Mouse (Mus musculus): ENCODE data around the gene Zbtb20. TPM values are rescaled to one million over a fixed set of nuclear protein-coding genes. Genes with fewer than 3 reads are reported as not detected.

Gene Zbtb20
- polyA plus RNA-seq, 1 experiment: 14.7 TPM

DNA sequence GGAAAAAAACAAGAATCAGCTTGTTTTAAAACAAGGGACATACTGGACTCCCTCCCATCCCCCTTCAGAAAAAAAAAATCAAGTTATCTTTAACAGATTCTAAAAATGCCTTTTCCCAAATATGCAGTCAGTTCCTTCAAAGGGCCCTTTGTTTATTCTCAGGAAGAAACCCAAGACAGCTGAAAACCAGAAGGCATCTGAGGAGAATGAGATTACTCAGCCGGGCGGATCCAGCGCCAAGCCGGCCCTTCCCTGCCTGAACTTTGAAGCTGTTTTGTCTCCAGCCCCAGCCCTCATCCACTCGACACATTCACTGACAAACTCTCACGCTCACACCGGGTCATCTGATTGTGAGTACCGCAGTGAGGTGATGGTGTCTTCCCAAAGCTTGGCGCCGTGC, 701.7 kb downstream of the Zbtb20 start:
- Histone ChIP-seq H3K4me1 (ENCODE audit: control insufficient read depth, insufficient read depth, low read length) (peaks cover 39% of the 10 kb centered on the region), H3K4me3 (ENCODE audit: insufficient read depth, low read length) (no peak overlapping the region), H3K27ac (ENCODE audit: insufficient read depth, low read depth, low read length) (no peak overlapping the region)
- no peak for TF ChIP-seq POLR2A (IDR thresholded peaks at IDR 0.05; ENCODE audit: borderline replicate concordance, low read depth, low read length)
- TF ChIP-seq CTCF (IDR thresholded peaks at IDR 0.05; ENCODE audit: low read depth, low read length): no peak

GRCm38 (mm10) chr16:43578351-43578750, 702.7 kb downstream of the Zbtb20 start:
- Histone ChIP-seq H3K4me1 (ENCODE audit: control insufficient read depth, insufficient read depth, low read length) (peaks cover 39% of the 10 kb centered on the region), H3K27ac (ENCODE audit: insufficient read depth, low read depth, low read length) (peak overlapping the region; percentile 64), H3K4me3 (ENCODE audit: insufficient read depth, low read length) (no peak overlapping the region)
- no peak for TF ChIP-seq POLR2A (IDR thresholded peaks at IDR 0.05; ENCODE audit: borderline replicate concordance, low read depth, low read length)
- TF ChIP-seq CTCF (IDR thresholded peaks at IDR 0.05; ENCODE audit: low read depth, low read length): no peak

GRCm38 (mm10) chr16:43579111-43579510, 703.4 kb downstream of the Zbtb20 start:
- TF ChIP-seq POLR2A (IDR thresholded peaks at IDR 0.05; ENCODE audit: borderline replicate concordance, low read depth, low read length) (no peak), CTCF (IDR thresholded peaks at IDR 0.05; ENCODE audit: low read depth, low read length) (no peak)
- Histone ChIP-seq H3K4me1 (ENCODE audit: control insufficient read depth, insufficient read depth, low read length) (peaks cover 34% of the 10 kb centered on the region), H3K4me3 (ENCODE audit: insufficient read depth, low read length) (no peak overlapping the region)

DNA sequence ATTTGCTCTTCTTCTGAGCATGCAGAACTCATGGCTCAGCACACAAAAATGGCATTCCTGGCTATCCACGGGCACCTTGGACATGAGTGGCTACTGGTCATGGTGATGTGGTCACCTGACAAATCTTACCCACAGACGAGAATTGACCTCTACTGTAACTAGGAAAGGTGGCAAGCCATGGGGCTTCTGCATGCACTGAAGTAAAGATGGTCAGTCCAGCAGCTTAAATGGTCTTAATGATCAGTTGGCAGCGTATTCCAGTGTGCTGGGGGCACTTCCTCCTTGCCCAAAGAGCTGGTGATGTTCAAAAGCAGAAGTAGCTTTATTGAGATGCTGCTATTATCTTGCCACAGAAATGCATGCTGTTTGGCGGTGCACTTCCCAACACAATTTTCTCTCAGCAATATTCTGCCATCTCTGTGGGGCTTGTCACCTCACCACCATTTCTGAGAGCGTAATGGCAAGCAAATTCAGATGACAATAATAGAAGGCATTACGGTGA, 704.7 kb downstream of the Zbtb20 start:
- H3K27ac ChIP-seq (ENCODE audit: insufficient read depth, low read depth, low read length): no peak overlapping the region
- peaks cover 26% of the 10 kb centered on the region for H3K4me1 ChIP-seq (ENCODE audit: control insufficient read depth, insufficient read depth, low read length)
- H3K4me3 ChIP-seq (ENCODE audit: insufficient read depth, low read length): no peak overlapping the region
- TF ChIP-seq CTCF (IDR thresholded peaks at IDR 0.05; ENCODE audit: low read depth, low read length) (no peak), POLR2A (IDR thresholded peaks at IDR 0.05; ENCODE audit: borderline replicate concordance, low read depth, low read length) (no peak)

More at GRCm38 (mm10) chr16:43579111-43579510, 703.4 kb downstream of the Zbtb20 start:
- H3K27ac ChIP-seq (ENCODE audit: insufficient read depth, low read depth, low read length): no peak overlapping the region

DNA sequence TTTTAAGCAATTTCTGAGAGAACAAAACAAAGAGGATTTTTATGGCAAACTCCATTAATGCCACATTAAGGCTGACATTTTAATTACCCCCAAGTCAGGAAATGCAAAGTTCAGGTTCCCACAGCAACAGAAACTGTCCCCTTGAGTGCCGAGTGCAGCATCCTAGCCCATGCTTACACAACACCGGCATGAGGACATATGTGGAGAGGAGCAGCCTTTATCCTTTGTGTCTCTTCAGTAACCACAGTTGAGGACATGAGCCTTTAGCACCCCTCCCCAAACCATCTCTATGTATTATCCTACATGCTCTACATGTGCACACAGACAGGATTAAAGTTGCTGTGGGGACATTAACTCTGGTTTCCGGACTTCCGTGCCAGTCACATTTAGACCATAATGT, 705.9 kb downstream of the Zbtb20 start:
- TF ChIP-seq POLR2A (IDR thresholded peaks at IDR 0.05; ENCODE audit: borderline replicate concordance, low read depth, low read length) (no peak), CTCF (IDR thresholded peaks at IDR 0.05; ENCODE audit: low read depth, low read length) (no peak)
- Histone ChIP-seq H3K4me1 (ENCODE audit: control insufficient read depth, insufficient read depth, low read length) (peaks cover 29% of the 10 kb centered on the region), H3K27ac (ENCODE audit: insufficient read depth, low read depth, low read length) (no peak overlapping the region), H3K4me3 (ENCODE audit: insufficient read depth, low read length) (no peak overlapping the region)

- Histone ChIP-seq H3K4me1 (ENCODE audit: control insufficient read depth, insufficient read depth, low read length) (peaks cover 12% of the 10 kb centered on the region), H3K27ac (ENCODE audit: insufficient read depth, low read depth, low read length) (no peak overlapping the region), H3K4me3 (ENCODE audit: insufficient read depth, low read length) (no peak overlapping the region)
- TF ChIP-seq CTCF (IDR thresholded peaks at IDR 0.05; ENCODE audit: low read depth, low read length): no peak
These were observed 711.3 kb downstream of the Zbtb20 start for GRCm38 (mm10) chr16:43586859-43587429.

- Histone ChIP-seq H3K4me3 (ENCODE audit: insufficient read depth, low read length) (no peak overlapping the region), H3K4me1 (ENCODE audit: control insufficient read depth, insufficient read depth, low read length) (peaks cover 14% of the 10 kb centered on the region), H3K27ac (ENCODE audit: insufficient read depth, low read depth, low read length) (no peak overlapping the region)
- TF ChIP-seq POLR2A (IDR thresholded peaks at IDR 0.05; ENCODE audit: borderline replicate concordance, low read depth, low read length) (no peak), CTCF (IDR thresholded peaks at IDR 0.05; ENCODE audit: low read depth, low read length) (no peak)
These were observed 715.2 kb downstream of the Zbtb20 start for GRCm38 (mm10) chr16:43590704-43591493.

DNA sequence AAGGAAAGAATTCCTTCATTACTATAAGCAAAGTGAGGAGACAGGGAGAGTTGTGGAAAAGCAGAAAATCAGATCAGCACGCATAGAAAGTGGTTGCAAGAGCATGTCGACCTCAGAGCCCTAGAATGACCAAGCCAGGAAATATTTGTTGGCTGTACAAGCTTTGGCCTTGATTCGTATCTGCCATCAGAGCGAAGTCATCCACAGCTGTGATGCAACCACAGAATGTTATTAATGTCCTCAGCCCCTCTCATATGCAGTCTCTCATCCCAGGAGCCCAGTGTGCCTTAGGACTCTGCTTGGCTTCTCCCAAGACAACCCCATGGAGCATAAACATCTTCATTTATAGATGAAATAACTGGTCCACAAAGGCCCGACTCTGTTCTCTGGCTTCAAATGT, 716.4 kb downstream of the Zbtb20 start:
- TF ChIP-seq CTCF (IDR thresholded peaks at IDR 0.05; ENCODE audit: low read depth, low read length): no peak
- no peak for TF ChIP-seq POLR2A (IDR thresholded peaks at IDR 0.05; ENCODE audit: borderline replicate concordance, low read depth, low read length)
- peaks cover 6% of the 10 kb centered on the region for H3K4me1 ChIP-seq (ENCODE audit: control insufficient read depth, insufficient read depth, low read length)
- H3K4me3 ChIP-seq (ENCODE audit: insufficient read depth, low read length): no peak overlapping the region
- H3K27ac ChIP-seq (ENCODE audit: insufficient read depth, low read depth, low read length): no peak overlapping the region

DNA sequence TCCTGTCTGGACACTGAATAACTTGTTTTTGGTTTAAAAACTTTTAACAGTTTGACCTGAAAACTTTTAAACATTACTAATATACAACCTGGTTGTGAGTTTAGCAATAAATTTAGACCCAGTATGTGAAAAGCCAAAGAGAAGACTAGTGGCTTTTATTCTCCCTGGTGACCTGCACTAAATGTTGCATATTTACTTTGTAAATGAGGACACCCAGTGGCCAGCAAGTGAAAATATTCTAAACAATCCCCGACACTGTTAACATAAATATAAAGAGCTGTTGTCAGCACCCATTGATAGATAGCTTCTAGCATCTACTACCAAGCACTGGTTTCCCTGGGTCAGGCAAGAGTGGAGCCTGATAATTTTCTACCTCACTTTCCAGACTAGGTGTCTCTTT, 717.1 kb downstream of the Zbtb20 start:
- H3K4me1 ChIP-seq (ENCODE audit: control insufficient read depth, insufficient read depth, low read length): peaks cover 2% of the 10 kb centered on the region; the same call in 1 of the 2 replicates
- H3K27ac ChIP-seq (ENCODE audit: insufficient read depth, low read depth, low read length): no peak overlapping the region
- TF ChIP-seq POLR2A (IDR thresholded peaks at IDR 0.05; ENCODE audit: borderline replicate concordance, low read depth, low read length) (no peak), CTCF (IDR thresholded peaks at IDR 0.05; ENCODE audit: low read depth, low read length) (no peak)
- H3K4me3 ChIP-seq (ENCODE audit: insufficient read depth, low read length): no peak overlapping the region

- peaks cover 2% of the 10 kb centered on the region; the same call in 1 of the 2 replicates for H3K4me1 ChIP-seq (ENCODE audit: control insufficient read depth, insufficient read depth, low read length)
- H3K27ac ChIP-seq (ENCODE audit: insufficient read depth, low read depth, low read length): no peak overlapping the region
- TF ChIP-seq CTCF (IDR thresholded peaks at IDR 0.05; ENCODE audit: low read depth, low read length) (no peak), POLR2A (IDR thresholded peaks at IDR 0.05; ENCODE audit: borderline replicate concordance, low read depth, low read length) (no peak)
- no peak overlapping the region for H3K4me3 ChIP-seq (ENCODE audit: insufficient read depth, low read length)
These were observed 721.8 kb downstream of the Zbtb20 start for GRCm38 (mm10) chr16:43597375-43598060.

Data from bone marrow macrophage, adult 2 months (primary cell).